Mouse (Mus musculus): Measurements from ENCODE around the gene Serpina9. TPM values are rescaled to one million over a fixed set of nuclear protein-coding genes. Genes with fewer than 3 reads are reported as not detected.

Gene Serpina9
- total and polyA plus RNA-seq, 2 experiments from 2014 or later = 0.15 to 0.38 TPM

- DNase-seq = no peak
- Histone ChIP-seq H3K27me3 (ENCODE audit: insufficient read depth, low read length) (no peaks in the 10 kb centered on the region), H3K27ac (ENCODE audit: low read depth, low read length) (no peak overlapping the region), H3K9me3 (ENCODE audit: low read length) (0 out of 2 replicates have a peak, but pooled peaks cover 4% of the 10 kb centered on the region), H3K4me3 (ENCODE audit: low read depth, low read length) (no peak overlapping the region), H3K36me3 (ENCODE audit: insufficient read depth) (no peaks in the 10 kb centered on the region), H3K4me2 (ENCODE audit: low read depth) (no peak overlapping the region), H3K4me1 (ENCODE audit: insufficient read depth) (no peaks in the 10 kb centered on the region), H3K9ac (no peak overlapping the region)
- no peak for TF ChIP-seq CTCF (IDR thresholded peaks at IDR 0.05; ENCODE audit: low read depth)
- no peak for ATAC-seq
- 87% methylated on average over 5 of the region's 5 CpGs for WGBS
These were observed 8.9 kb downstream of the Serpina9 start for GRCm38 (mm10) chr12:104004689-104005088.

DNA sequence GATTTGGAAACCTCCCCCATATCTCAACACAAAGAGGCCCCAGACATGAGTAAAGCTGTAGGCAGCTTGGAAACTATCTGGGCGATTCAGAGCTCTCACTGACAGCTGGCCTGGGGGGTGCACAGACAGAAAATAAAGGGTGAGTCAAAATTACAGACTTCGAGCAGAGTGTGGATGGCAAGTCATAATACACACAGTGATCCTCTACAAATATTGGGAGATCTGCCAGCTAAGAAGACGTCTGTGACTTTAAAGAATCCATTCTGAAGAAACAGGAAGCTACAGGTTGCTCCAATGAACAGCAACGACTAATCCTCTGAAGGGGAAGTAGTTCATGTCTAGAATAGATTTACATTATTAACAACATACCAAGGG, 10.3 kb downstream of the Serpina9 start:
- Histone ChIP-seq H3K27me3 (ENCODE audit: insufficient read depth, low read length) (no peaks in the 10 kb centered on the region), H3K4me1 (ENCODE audit: insufficient read depth) (no peaks in the 10 kb centered on the region), H3K27ac (ENCODE audit: low read depth, low read length) (no peak overlapping the region), H3K4me2 (ENCODE audit: low read depth) (no peak overlapping the region), H3K9me3 (ENCODE audit: low read length) (0 out of 2 replicates have a peak, but pooled peaks cover 4% of the 10 kb centered on the region), H3K36me3 (ENCODE audit: insufficient read depth) (no peaks in the 10 kb centered on the region), H3K4me3 (ENCODE audit: low read depth, low read length) (no peak overlapping the region), H3K9ac (no peak overlapping the region)
- no peak for TF ChIP-seq CTCF (IDR thresholded peaks at IDR 0.05; ENCODE audit: low read depth)
- WGBS = 59% methylated on average over 4 of the region's 4 CpGs
- DNase-seq (no peak), ATAC-seq (no peak)

DNA sequence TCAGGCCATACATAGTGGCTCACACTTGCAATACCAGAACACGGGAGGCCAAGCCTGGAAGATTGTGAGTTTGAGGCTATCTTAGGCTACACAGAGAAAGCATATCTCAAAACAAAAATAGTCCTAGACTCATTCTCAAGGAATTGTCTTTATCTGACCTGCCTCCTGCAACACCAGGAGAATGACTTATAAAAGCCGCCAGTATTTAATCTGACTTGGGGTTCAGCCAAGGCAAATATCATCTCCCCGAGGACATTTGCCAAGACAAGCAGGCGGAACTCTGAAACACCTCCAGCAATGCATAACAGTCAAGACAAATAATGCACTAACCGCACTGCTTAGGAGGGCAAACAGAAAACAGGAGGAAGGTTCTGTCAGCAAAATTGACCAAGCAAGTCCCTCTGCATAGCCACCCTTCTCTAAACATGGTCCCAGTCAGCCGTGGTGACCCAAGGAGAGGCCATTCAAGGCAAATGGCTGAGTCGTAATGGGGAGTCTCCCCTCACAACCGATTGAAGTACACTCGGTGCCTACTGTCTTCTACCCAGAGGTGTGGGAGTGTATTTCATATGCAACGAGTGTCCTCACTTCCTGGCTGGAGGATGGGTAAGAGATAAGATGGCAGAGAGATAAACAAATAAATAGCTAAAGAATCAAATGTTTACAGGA, 10.9 kb downstream of the Serpina9 start:
- Histone ChIP-seq H3K27me3 (ENCODE audit: insufficient read depth, low read length) (no peaks in the 10 kb centered on the region), H3K4me2 (ENCODE audit: low read depth) (no peak overlapping the region), H3K4me3 (ENCODE audit: low read depth, low read length) (no peak overlapping the region), H3K36me3 (ENCODE audit: insufficient read depth) (no peaks in the 10 kb centered on the region), H3K9me3 (ENCODE audit: low read length) (0 out of 2 replicates have a peak, but pooled peaks cover 4% of the 10 kb centered on the region), H3K4me1 (ENCODE audit: insufficient read depth) (no peaks in the 10 kb centered on the region), H3K27ac (ENCODE audit: low read depth, low read length) (no peak overlapping the region), H3K9ac (no peak overlapping the region)
- WGBS = 79% methylated on average over 10 of the region's 10 CpGs
- ATAC-seq (no peak), DNase-seq (no peak)
- no peak for TF ChIP-seq CTCF (IDR thresholded peaks at IDR 0.05; ENCODE audit: low read depth)

- H3K27me3 ChIP-seq (ENCODE audit: insufficient read depth, low read length) = no peaks in the 10 kb centered on the region
- TF ChIP-seq CTCF (IDR thresholded peaks at IDR 0.05; ENCODE audit: low read depth) = no peak
- DNase-seq (no peak), ATAC-seq (no peak)
- H3K4me2 ChIP-seq (ENCODE audit: low read depth) = no peak overlapping the region
- no peak overlapping the region for H3K4me3 ChIP-seq (ENCODE audit: low read depth, low read length)
- 91% methylated on average over 3 of the region's 3 CpGs for WGBS
- no peaks in the 10 kb centered on the region for H3K36me3 ChIP-seq (ENCODE audit: insufficient read depth)
- H3K4me1 ChIP-seq (ENCODE audit: insufficient read depth) = no peaks in the 10 kb centered on the region
- no peak overlapping the region for H3K27ac ChIP-seq (ENCODE audit: low read depth, low read length)
- no peak overlapping the region for H3K9ac ChIP-seq
- H3K9me3 ChIP-seq (ENCODE audit: low read length) = 0 out of 2 replicates have a peak, but pooled peaks cover 4% of the 10 kb centered on the region
These were observed 13.0 kb downstream of the Serpina9 start for GRCm38 (mm10) chr12:104000594-104000993.

DNA sequence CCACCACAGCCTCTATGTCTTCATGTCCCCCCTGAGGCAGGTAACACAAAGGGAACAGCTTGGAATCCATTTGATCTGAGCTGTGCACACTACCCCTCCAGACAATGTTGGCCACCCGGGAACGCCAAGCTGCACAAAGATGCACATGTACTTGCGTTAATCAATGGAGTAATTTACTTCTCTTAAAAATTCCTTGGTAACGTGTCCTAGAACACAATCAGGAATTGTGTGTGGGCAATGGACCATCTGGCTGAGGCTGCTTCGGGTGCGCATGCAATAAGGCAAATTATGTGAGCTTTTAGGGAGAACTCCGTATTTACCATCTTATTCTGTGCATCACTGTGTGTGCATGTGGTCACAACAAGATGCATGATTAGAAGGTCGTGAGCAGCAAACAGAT, 13.9 kb downstream of the Serpina9 start:
- no peak for DNase-seq
- TF ChIP-seq CTCF (IDR thresholded peaks at IDR 0.05; ENCODE audit: low read depth) = no peak
- H3K27me3 ChIP-seq (ENCODE audit: insufficient read depth, low read length) = no peaks in the 10 kb centered on the region
- no peak overlapping the region for H3K9ac ChIP-seq
- H3K4me1 ChIP-seq (ENCODE audit: insufficient read depth) = no peaks in the 10 kb centered on the region
- H3K4me2 ChIP-seq (ENCODE audit: low read depth) = no peak overlapping the region
- no peak for ATAC-seq
- H3K9me3 ChIP-seq (ENCODE audit: low read length) = 0 out of 2 replicates have a peak, but pooled peaks cover 2% of the 10 kb centered on the region
- 60% methylated on average over 8 of the region's 8 CpGs for WGBS
- no peak overlapping the region for H3K27ac ChIP-seq (ENCODE audit: low read depth, low read length)
- H3K36me3 ChIP-seq (ENCODE audit: insufficient read depth) = no peaks in the 10 kb centered on the region
- no peak overlapping the region for H3K4me3 ChIP-seq (ENCODE audit: low read depth, low read length)

- ATAC-seq = no peak
- H3K27ac ChIP-seq (ENCODE audit: low read depth, low read length) = no peak overlapping the region
- no peak for DNase-seq
- H3K9me3 ChIP-seq (ENCODE audit: low read length) = no peaks in the 10 kb centered on the region
- no peak for TF ChIP-seq CTCF (IDR thresholded peaks at IDR 0.05; ENCODE audit: low read depth)
- no peaks in the 10 kb centered on the region for H3K36me3 ChIP-seq (ENCODE audit: insufficient read depth)
- H3K27me3 ChIP-seq (ENCODE audit: insufficient read depth, low read length) = no peaks in the 10 kb centered on the region
- no peak overlapping the region for H3K9ac ChIP-seq
- H3K4me3 ChIP-seq (ENCODE audit: low read depth, low read length) = no peak overlapping the region
- H3K4me1 ChIP-seq (ENCODE audit: insufficient read depth) = no peaks in the 10 kb centered on the region
- H3K4me2 ChIP-seq (ENCODE audit: low read depth) = no peak overlapping the region
- WGBS = 44% methylated on average over 2 of the region's 2 CpGs
These were observed 17.0 kb downstream of the Serpina9 start for GRCm38 (mm10) chr12:103996513-103996912.

DNA sequence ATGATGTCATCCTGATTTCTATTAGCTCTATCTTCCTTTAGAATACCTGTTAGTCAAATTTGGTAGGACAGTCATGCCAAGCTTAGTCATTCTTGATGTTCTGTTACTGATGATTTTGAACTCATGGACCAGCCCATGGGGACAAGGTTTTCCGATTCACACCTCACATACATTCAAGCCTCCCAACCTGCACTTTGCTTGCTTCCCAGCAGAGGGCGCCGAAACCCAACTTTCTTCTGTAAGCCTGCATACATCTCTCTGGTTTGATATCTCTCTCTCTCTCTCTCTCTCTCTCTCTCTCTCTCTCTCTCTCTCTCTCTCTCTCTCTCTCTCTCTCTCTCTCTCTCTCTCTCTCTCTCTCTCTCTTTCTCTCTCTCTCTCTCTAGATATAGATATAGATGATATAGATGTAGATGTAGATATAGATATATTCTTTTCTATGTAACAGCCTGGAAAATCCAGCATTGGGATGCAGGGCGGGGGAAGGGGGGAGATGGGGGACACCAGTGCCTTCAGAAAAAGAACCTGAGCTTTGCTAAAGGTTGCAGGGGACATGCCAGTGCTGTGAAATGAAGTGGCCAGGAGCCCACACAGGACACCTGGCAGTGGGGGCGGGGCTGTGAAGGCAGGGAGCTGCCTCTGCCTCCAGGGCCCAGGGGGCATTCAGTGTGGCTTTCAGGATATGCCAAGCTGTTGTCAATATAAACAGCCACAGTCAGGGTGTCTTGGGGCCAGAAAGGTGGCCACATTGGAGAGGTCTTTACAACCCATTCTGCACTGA, 18.1 kb downstream of the Serpina9 start:
- no peak overlapping the region for H3K4me2 ChIP-seq (ENCODE audit: low read depth)
- no peak overlapping the region for H3K4me3 ChIP-seq (ENCODE audit: low read depth, low read length)
- H3K9me3 ChIP-seq (ENCODE audit: low read length) = no peaks in the 10 kb centered on the region
- 40% methylated on average over 5 of the region's 5 CpGs for WGBS
- no peak overlapping the region for H3K27ac ChIP-seq (ENCODE audit: low read depth, low read length)
- DNase-seq (peak; percentile 86), ATAC-seq (peak; percentile 71)
- H3K27me3 ChIP-seq (ENCODE audit: insufficient read depth, low read length) = no peaks in the 10 kb centered on the region
- no peaks in the 10 kb centered on the region for H3K36me3 ChIP-seq (ENCODE audit: insufficient read depth)
- TF ChIP-seq CTCF (IDR thresholded peaks at IDR 0.05; ENCODE audit: low read depth) = peak; percentile 89
- H3K9ac ChIP-seq = no peak overlapping the region
- H3K4me1 ChIP-seq (ENCODE audit: insufficient read depth) = no peaks in the 10 kb centered on the region
